Mouse (Mus musculus): ENCODE measurements around the gene Cyp46a1.

DNA sequence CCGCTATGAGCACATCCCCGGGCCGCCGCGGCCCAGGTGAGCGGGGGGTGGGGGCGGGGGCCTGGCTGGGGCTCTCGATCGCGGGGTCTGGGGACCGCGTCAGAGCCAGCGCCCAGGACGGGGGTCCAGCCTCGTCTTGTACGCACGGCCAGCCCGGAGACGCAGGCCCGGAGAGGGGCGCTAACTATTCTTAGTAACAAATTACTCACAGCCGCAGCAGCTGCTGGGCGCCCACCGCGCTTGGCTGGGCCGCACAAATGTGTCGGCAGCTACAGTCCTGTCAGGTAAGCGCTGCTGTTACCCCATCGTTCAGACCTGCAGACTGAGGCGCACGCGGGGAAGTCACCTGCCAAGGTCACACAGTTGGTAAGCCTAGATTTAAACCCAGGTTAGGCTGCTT is 348 bp downstream of the Cyp46a1 start:
- no peak for TF ChIP-seq JUND (IDR thresholded peaks at IDR 0.05; ENCODE audit: low read depth, low read length)
- TF ChIP-seq CTCF (IDR thresholded peaks at IDR 0.05 in 2 of 3, conservative IDR thresholded peaks at IDR 0.05 in 1 of 3; ENCODE audit: control insufficient read depth in 1 of 3, insufficient read depth in 1 of 3, low read depth in 2 of 3, low read length in 3 of 3, poor library complexity in 1 of 3, severe bottlenecking in 1 of 3) = no peak
- TF ChIP-seq MXI1 (IDR thresholded peaks at IDR 0.05; ENCODE audit: low read depth, low read length) = no peak
- TF ChIP-seq GATA1 (IDR thresholded peaks at IDR 0.05; ENCODE audit: low read depth, low read length) = no peak
- TF ChIP-seq RCOR1 (IDR thresholded peaks at IDR 0.05; ENCODE audit: low read depth, low read length) = no peak
- no peak for TF ChIP-seq USF2 (IDR thresholded peaks at IDR 0.05; ENCODE audit: borderline replicate concordance in 1 of 2, insufficient read depth in 1 of 2, low read depth in 1 of 2, low read length in 2 of 2)
- TF ChIP-seq MAX (IDR thresholded peaks at IDR 0.05; ENCODE audit: low read length) = no peak
- TF ChIP-seq MAFK (IDR thresholded peaks at IDR 0.05; ENCODE audit: borderline replicate concordance, low read depth, low read length) = no peak
- TF ChIP-seq E2F4 (IDR thresholded peaks at IDR 0.05; ENCODE audit: borderline replicate concordance, low read depth, low read length) = no peak
- no peak for TF ChIP-seq POLR2A (IDR thresholded peaks at IDR 0.05; ENCODE audit: control insufficient read depth in 1 of 2, insufficient read depth in 1 of 2, low read depth in 1 of 2, low read length in 2 of 2, poor library complexity in 1 of 2)
- TF ChIP-seq GABPA (IDR thresholded peaks at IDR 0.05; ENCODE audit: low read depth, low read length) = no peak
- no peak for TF ChIP-seq CHD1 (IDR thresholded peaks at IDR 0.05; ENCODE audit: low read depth, low read length)
- no peak for TF ChIP-seq TBP (IDR thresholded peaks at IDR 0.05; ENCODE audit: low read depth, low read length)

Data from MEL (cell line).